Mouse (Mus musculus): ENCODE measurements around the gene Arhgap15.

DNA sequence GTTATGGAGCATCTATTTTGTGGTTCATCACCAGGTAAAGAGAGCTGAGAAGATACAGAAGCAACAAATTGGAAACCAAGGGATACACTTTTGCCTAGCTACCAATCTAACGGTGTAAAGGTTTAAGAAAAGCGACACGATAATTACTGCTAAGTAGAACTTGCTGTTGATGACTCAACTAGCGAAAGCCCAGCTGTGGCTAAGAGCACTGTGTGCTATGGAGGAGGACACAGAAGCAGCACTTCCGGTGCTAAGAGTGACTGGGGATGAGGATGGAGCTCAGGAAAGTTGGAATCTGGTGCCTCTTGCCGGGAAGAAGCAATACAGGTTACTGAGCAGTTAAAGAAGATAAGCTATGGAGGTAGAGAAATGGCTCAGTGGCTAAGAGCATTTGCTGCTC is 589.8 kb downstream of the Arhgap15 start:
- no peak for TF ChIP-seq POLR2A (IDR thresholded peaks at IDR 0.05; ENCODE audit: low read depth, low read length)
- no peak for TF ChIP-seq CTCF (IDR thresholded peaks at IDR 0.05; ENCODE audit: extremely low read depth, insufficient read length, insufficient replicate concordance, low read depth, low read length)

Data from small intestine, adult 2 months (tissue).